Mouse (Mus musculus) heart, embryonic 16.5 days (tissue): Measurements from ENCODE around the gene Rxfp4. TPM values are rescaled to one million over a fixed set of nuclear protein-coding genes. Genes with fewer than 3 reads are reported as not detected.

ENCODE experiments used
- ATAC-seq: fragments of 200-750 bp; cut with Nextera tagmentation; replicated peaks from 2 replicates; pipeline ENCODE4 v1.8.0; 2017; ENCODE audit warnings: moderate number of reproducible peaks; ENCODE audit not compliant: insufficient read depth, low FRiP score; ENCODE audit errors: extremely low read depth
- H3K27ac ChIP-seq: fragments of 300-500 bp; sonication (generic); 2 replicates; pipeline ENCODE4 v1.5.1; 2014; ENCODE audit warnings: mild to moderate bottlenecking, low read length, control low read depth, moderate library complexity
- H3K27me3 ChIP-seq: fragments of 300-500 bp; sonication (generic); 2 replicates; pipeline ENCODE4 v1.6.1; 2014; ENCODE audit warnings: low read length, mixed read lengths; ENCODE audit not compliant: control insufficient read depth, insufficient read depth
- H3K36me3 ChIP-seq: fragments of 300-500 bp; sonication (generic); 2 replicates; pipeline ENCODE4 v1.6.1; 2014; ENCODE audit not compliant: control insufficient read depth, insufficient read depth
- H3K4me1 ChIP-seq: fragments of 300-500 bp; sonication (generic); 2 replicates; pipeline ENCODE4 v1.6.1; 2014; ENCODE audit warnings: low read length, mixed read lengths; ENCODE audit not compliant: control insufficient read depth, insufficient read depth
- H3K4me2 ChIP-seq: fragments of 300-500 bp; sonication (generic); 2 replicates; pipeline ENCODE4 v1.6.1; 2014; ENCODE audit warnings: low read depth, mild to moderate bottlenecking, control low read depth, low read length
- H3K4me3 ChIP-seq: fragments of 300-500 bp; sonication (generic); 2 replicates; pipeline ENCODE4 v1.5.1; 2014; ENCODE audit warnings: mild to moderate bottlenecking, control low read depth, low read length
- H3K9ac ChIP-seq: fragments of 300-500 bp; sonication (generic); 2 replicates; pipeline ENCODE4 v1.6.1; 2014; ENCODE audit warnings: low read length, control low read depth
- H3K9me3 ChIP-seq: fragments of 300-500 bp; sonication (generic); replicated peaks from 2 replicates; pipeline ENCODE4 v1.6.1; 2016; ENCODE audit warnings: low read length; ENCODE audit not compliant: control insufficient read depth
- WGBS: fragments of 180-500 bp; shearing (Covaris S2); extraction: QIAGEN DNeasy Blood & Tissue Kit; methylation state at CpG from one replicate; pipeline ENCODE4 v1.1.7; 2014; 5-methylcytosine and 5-hydroxymethylcytosine counted together
- polyA plus RNA-seq: library from polyadenylated mRNA; unstranded; fragments of >200 nt; fragmentation: Nextera tagmentation; extraction: Ambion mirVana; gene quantifications from 2 replicates; pipeline ENCODE4 v1.2.1, GENCODE M21; 2015

Gene Rxfp4
- polyA plus RNA-seq, 1 experiment from 2014 or later, result not detected

- H3K4me1 ChIP-seq, result no peaks in the 10 kb centered on the region; the same call in 1 of the 2 replicates
- no peak overlapping the region for H3K27ac ChIP-seq
- WGBS, result 91% methylated on average over 14 of the region's 14 CpGs
- H3K4me2 ChIP-seq, result no peak overlapping the region
- no peak for ATAC-seq
- no peaks in the 10 kb centered on the region for H3K27me3 ChIP-seq
- H3K9me3 ChIP-seq, result no peaks in the 10 kb centered on the region
- no peak overlapping the region for H3K9ac ChIP-seq
- H3K4me3 ChIP-seq, result no peak overlapping the region
- H3K36me3 ChIP-seq, result peaks cover 52% of the 10 kb centered on the region
These were observed 5.0 kb downstream of the Rxfp4 start for GRCm38 (mm10) chr3:88647779-88648413.

GRCm38 (mm10) chr3:88647076-88647475, 5.9 kb downstream of the Rxfp4 start:
- Histone ChIP-seq H3K4me1 (no peaks in the 10 kb centered on the region; the same call in 1 of the 2 replicates), H3K9me3 (no peaks in the 10 kb centered on the region), H3K9ac (no peak overlapping the region), H3K27ac (no peak overlapping the region), H3K4me2 (no peak overlapping the region), H3K27me3 (no peaks in the 10 kb centered on the region), H3K4me3 (no peak overlapping the region), H3K36me3 (peaks cover 60% of the 10 kb centered on the region)
- 80% methylated on average over 3 of the region's 3 CpGs for WGBS
- ATAC-seq, result no peak

DNA sequence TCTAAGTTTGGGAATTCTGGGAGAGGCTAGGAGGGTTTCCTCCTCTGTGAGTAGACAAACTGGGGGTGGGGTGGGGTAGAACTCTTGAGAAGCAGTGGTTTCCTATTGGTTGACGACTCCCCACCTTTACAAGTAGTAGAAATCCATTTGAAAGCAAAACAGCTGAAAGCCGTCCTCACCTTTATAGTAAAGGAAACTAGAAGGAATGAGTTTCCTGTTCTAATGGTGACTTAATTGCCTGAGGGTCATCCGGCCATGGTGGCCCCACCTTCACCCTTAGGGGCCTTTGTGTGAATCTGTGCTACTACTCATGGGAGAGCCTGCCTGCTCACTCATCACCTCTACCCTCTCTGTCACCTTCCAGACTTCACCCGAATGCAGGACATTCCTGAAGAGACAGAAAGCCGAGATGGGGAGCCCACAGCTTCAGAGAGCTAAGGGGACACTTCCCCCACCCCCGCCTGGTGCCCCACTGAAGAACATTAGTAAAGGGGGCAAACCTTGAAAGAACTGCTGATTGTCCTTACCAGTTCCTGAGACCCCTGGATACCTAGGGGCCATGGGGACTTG, 6.4 kb downstream of the Rxfp4 start:
- Histone ChIP-seq H3K9ac (no peak overlapping the region), H3K4me2 (no peak overlapping the region), H3K4me3 (no peak overlapping the region), H3K27me3 (no peaks in the 10 kb centered on the region), H3K4me1 (no peaks in the 10 kb centered on the region; the same call in 1 of the 2 replicates), H3K27ac (no peak overlapping the region), H3K36me3 (peaks cover 65% of the 10 kb centered on the region), H3K9me3 (no peaks in the 10 kb centered on the region)
- ATAC-seq, result no peak
- WGBS, result 58% methylated on average over 6 of the region's 6 CpGs

- H3K9ac ChIP-seq, result no peak overlapping the region
- H3K4me2 ChIP-seq, result no peak overlapping the region
- H3K4me1 ChIP-seq, result no peaks in the 10 kb centered on the region
- no peaks in the 10 kb centered on the region for H3K9me3 ChIP-seq
- WGBS, result 89% methylated on average over 12 of the region's 12 CpGs
- H3K36me3 ChIP-seq, result peaks cover 69% of the 10 kb centered on the region
- no peak for ATAC-seq
- no peak overlapping the region for H3K4me3 ChIP-seq
- H3K27ac ChIP-seq, result no peak overlapping the region
- H3K27me3 ChIP-seq, result no peaks in the 10 kb centered on the region
These were observed 7.0 kb downstream of the Rxfp4 start for GRCm38 (mm10) chr3:88645937-88646336.

- Histone ChIP-seq H3K4me1 (no peaks in the 10 kb centered on the region), H3K27me3 (no peaks in the 10 kb centered on the region), H3K9ac (no peak overlapping the region), H3K4me2 (no peak overlapping the region), H3K36me3 (peaks cover 85% of the 10 kb centered on the region), H3K27ac (no peak overlapping the region), H3K9me3 (no peaks in the 10 kb centered on the region), H3K4me3 (no peak overlapping the region)
- ATAC-seq, result no peak
- WGBS, result 92% methylated on average over 5 of the region's 5 CpGs
These were observed 9.9 kb downstream of the Rxfp4 start for GRCm38 (mm10) chr3:88643078-88643477.

DNA sequence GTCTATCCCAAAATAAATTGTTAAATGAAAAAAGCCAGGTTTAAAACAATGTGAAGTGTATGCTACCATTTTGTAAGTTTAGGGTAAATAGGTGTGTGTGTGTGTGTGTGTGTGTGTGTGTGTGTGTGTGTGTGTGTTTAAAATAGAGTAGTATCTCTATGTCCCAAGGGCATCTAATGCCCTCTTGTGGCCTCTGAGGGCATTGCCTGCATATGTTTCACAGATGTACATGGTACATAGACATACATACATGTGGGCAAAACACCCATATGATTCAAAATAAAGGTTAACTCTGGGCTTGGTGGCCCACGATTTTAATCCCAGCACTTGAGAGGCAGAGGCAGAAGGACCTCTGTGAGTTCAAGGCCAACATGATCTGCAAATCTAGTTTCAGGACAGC, 12.3 kb downstream of the Rxfp4 start:
- Histone ChIP-seq H3K4me3 (no peak overlapping the region), H3K27ac (no peak overlapping the region), H3K4me1 (peaks cover 12% of the 10 kb centered on the region), H3K36me3 (peaks cover 86% of the 10 kb centered on the region), H3K27me3 (no peaks in the 10 kb centered on the region), H3K4me2 (no peak overlapping the region), H3K9me3 (no peaks in the 10 kb centered on the region), H3K9ac (no peak overlapping the region)
- ATAC-seq, result no peak
- 76% methylated on average over 1 of the region's 1 CpGs for WGBS

GRCm38 (mm10) chr3:88639239-88639638, 13.7 kb downstream of the Rxfp4 start:
- Histone ChIP-seq H3K9me3 (no peaks in the 10 kb centered on the region), H3K4me1 (peaks cover 16% of the 10 kb centered on the region), H3K36me3 (peaks cover 88% of the 10 kb centered on the region), H3K27ac (no peak overlapping the region), H3K9ac (no peak overlapping the region), H3K4me3 (no peak overlapping the region), H3K4me2 (no peak overlapping the region), H3K27me3 (no peaks in the 10 kb centered on the region)
- 93% methylated on average over 12 of the region's 12 CpGs for WGBS
- ATAC-seq, result no peak

DNA sequence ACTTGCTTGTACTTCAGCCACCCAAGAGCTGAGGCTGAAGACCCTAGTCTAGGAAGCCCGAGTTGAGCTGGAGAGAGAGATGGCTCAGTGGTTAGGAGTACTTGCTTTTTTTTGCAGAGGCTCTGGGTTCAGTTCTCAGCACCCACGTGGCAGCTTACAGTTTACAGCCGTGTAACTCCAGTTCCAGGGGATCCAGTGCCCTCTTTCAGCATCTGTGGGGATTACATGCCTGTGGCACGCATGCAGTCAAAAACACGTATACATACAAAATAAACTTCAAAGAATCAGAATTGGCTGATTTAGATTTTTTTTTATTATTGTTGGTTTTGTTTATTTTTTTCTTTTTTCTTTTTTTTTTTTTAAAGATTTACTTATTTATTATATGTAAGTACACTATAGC, 15.8 kb downstream of the Rxfp4 start:
- Histone ChIP-seq H3K27ac (peak overlapping the region; percentile 79), H3K4me2 (no peak overlapping the region), H3K36me3 (peaks cover 81% of the 10 kb centered on the region), H3K4me1 (peaks cover 19% of the 10 kb centered on the region), H3K4me3 (no peak overlapping the region), H3K27me3 (no peaks in the 10 kb centered on the region), H3K9me3 (no peaks in the 10 kb centered on the region), H3K9ac (no peak overlapping the region)
- ATAC-seq, result no peak
- WGBS, result 90% methylated on average over 5 of the region's 5 CpGs

GRCm38 (mm10) chr3:88636555-88636986, 16.4 kb downstream of the Rxfp4 start:
- Histone ChIP-seq H3K27me3 (no peaks in the 10 kb centered on the region), H3K4me3 (no peak overlapping the region), H3K9me3 (no peaks in the 10 kb centered on the region), H3K36me3 (peaks cover 79% of the 10 kb centered on the region), H3K4me2 (peak overlapping the region; percentile 24; the same call in 1 of the 2 replicates), H3K27ac (peak overlapping the region; percentile 79), H3K9ac (peak overlapping the region; percentile 35; the same call in 1 of the 2 replicates), H3K4me1 (peaks cover 25% of the 10 kb centered on the region)
- ATAC-seq, result peak; percentile 59
- WGBS, result 43% methylated on average over 8 of the region's 8 CpGs
